Mouse (Mus musculus): ENCODE measurements around the gene Rbks.

DNA sequence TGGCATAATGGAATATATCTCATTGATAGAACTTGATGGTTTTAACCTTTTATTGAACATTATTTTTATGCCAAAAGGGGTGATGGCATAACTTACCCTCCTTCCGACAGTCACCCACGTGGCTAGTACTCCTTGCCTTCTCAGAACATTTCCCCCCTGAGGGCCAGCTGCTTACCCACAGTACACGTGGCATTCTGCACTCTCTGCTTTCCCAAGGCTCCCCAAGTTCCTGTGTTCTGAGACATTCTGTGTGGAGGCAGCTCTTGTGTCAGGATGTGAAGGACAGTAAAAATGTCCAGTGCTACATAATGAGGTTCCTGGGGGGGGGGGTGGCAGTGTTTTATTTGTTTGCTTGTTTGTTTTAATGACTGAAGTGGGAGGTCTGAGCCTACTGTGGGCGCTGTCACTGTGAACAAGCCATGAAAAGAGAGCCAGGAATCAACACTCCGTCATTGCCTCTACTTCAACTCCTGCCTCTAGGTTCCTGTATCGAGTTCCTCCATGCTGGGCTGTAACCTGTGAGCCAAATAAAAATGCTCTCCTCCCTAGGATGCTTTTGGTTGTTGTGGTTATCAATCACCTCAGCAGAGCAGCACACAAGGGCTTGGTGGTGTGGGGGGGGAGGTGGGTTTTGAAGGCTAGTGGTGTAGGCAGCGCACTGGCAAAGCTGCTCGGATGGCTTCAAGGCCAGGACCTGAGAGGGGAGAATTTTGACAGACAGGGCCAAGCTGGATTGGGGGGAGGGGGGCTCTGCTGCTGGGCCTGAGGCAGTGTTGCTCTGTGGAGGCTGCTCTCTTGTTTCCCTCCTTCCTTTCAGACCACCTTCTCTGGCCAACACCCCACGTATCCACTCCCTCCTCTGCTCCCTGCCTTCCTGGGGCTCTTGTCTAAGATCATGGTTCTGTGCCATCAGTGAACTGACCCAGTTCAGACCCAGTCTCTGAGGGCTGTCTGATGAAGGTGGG is 69.6 kb downstream of the Rbks start:
- TF ChIP-seq ZNF384 (IDR thresholded peaks at IDR 0.05; ENCODE audit: low read depth, low read length) (no peak), MAFK (IDR thresholded peaks at IDR 0.05; ENCODE audit: insufficient read depth, low read depth, low read length) (no peak), CHD2 (IDR thresholded peaks at IDR 0.05; ENCODE audit: low read depth, low read length) (no peak), HCFC1 (IDR thresholded peaks at IDR 0.05; ENCODE audit: borderline replicate concordance, insufficient read depth, low read length) (no peak)
